Mouse (Mus musculus) bone marrow, adult 2 months (tissue): Measurements from ENCODE around the gene Tbk1.

Experiments used
- CTCF ChIP-seq: fragments of 200-500 bp; IDR thresholded peaks from 2 replicates; pipeline ENCODE4 v1.5.1; 2011; ENCODE audit warnings: low read length, control low read depth; ENCODE audit not compliant: control insufficient read depth, insufficient read depth
- POLR2A ChIP-seq: fragments of 200-500 bp; IDR thresholded peaks from 2 replicates; pipeline ENCODE4 v1.6.1; 2011; ENCODE audit warnings: low read depth, mild to moderate bottlenecking, control low read depth, low read length, borderline replicate concordance; ENCODE audit not compliant: control insufficient read depth

GRCm38 (mm10) chr10:121571031-121571430, 15.6 kb downstream of the Tbk1 start:
- TF ChIP-seq POLR2A: no peak
- no peak for TF ChIP-seq CTCF
